Mouse (Mus musculus): ENCODE measurements around the gene 2700049A03Rik.

GRCm38 (mm10) chr12:71150167-71150566 lies 13.5 kb downstream of the 2700049A03Rik start:
- TF ChIP-seq CTCF (IDR thresholded peaks at IDR 0.05; ENCODE audit: control insufficient read depth, insufficient read depth, insufficient replicate concordance, low read depth, low read length), result no peak
- no peak for TF ChIP-seq POLR2A (IDR thresholded peaks at IDR 0.05; ENCODE audit: control insufficient read depth, low read depth, low read length)

All from testis, adult 2 months (tissue).